Mouse (Mus musculus): ENCODE results near the gene Ahcyl1.
"Not testable (repeated sequence)": the region's sequence is repeated elsewhere in the genome, so short reads cannot be mapped to it uniquely, and the experiment has no call there.

Gene Ahcyl1

GRCm38 (mm10) chr3:107656151-107656550 is 40.2 kb downstream of the Ahcyl1 start:
- in situ Hi-C loops (cut with MboI, MseI) = no loop called here

GRCm38 (mm10) chr3:107655491-107655890 is 40.9 kb downstream of the Ahcyl1 start:
- in situ Hi-C loops (cut with MboI, MseI) = no loop called here

GRCm38 (mm10) chr3:107654861-107655260 is 41.5 kb downstream of the Ahcyl1 start:
- in situ Hi-C loops (cut with MboI, MseI) = no loop called here

GRCm38 (mm10) chr3:107652968-107653367 is 43.4 kb downstream of the Ahcyl1 start:
- in situ Hi-C loops (cut with MboI, MseI) = no loop called here

- in situ Hi-C loops (cut with MboI, MseI) = not testable (repeated sequence)
Measured at GRCm38 (mm10) chr3:107650276-107650675, 46.1 kb downstream of the Ahcyl1 start.

- in situ Hi-C loops (cut with MboI, MseI) = no loop called here
Measured at GRCm38 (mm10) chr3:107646947-107647346, 49.4 kb downstream of the Ahcyl1 start.

- in situ Hi-C loops (cut with MboI, MseI) = no loop called here
Measured at GRCm38 (mm10) chr3:107637606-107638172, 58.7 kb downstream of the Ahcyl1 start.

GRCm38 (mm10) chr3:107636236-107636635 is 60.1 kb downstream of the Ahcyl1 start:
- in situ Hi-C loops (cut with MboI, MseI) = no loop called here

GRCm38 (mm10) chr3:107635836-107636235 is 60.5 kb downstream of the Ahcyl1 start:
- in situ Hi-C loops (cut with MboI, MseI) = no loop called here

- in situ Hi-C loops (cut with MboI, MseI) = no loop called here
Measured at GRCm38 (mm10) chr3:107633906-107634305, 62.5 kb downstream of the Ahcyl1 start.

- in situ Hi-C loops (cut with MboI, MseI) = no loop called here
Measured at GRCm38 (mm10) chr3:107632786-107633185, 63.6 kb downstream of the Ahcyl1 start.

GRCm38 (mm10) chr3:107631523-107631958 is 64.8 kb downstream of the Ahcyl1 start, which contains the start of gene Strip1:
Gene Strip1 (minus strand): TSS chr3:107631694.
- in situ Hi-C loops (cut with MboI, MseI) = no loop called here

- in situ Hi-C loops (cut with MboI, MseI) = no loop called here
Measured at GRCm38 (mm10) chr3:107630682-107631522, 65.5 kb downstream of the Ahcyl1 start, which contains the start of gene Gm10961. Gene Gm10961 (plus strand): TSS chr3:107631322.

- in situ Hi-C loops (cut with MboI, MseI) = no loop called here
Measured at GRCm38 (mm10) chr3:107629411-107629810, 66.9 kb downstream of the Ahcyl1 start.

GRCm38 (mm10) chr3:107628551-107628950 is 67.8 kb downstream of the Ahcyl1 start:
- in situ Hi-C loops (cut with MboI, MseI) = no loop called here

- in situ Hi-C loops (cut with MboI, MseI) = no loop called here
Measured at GRCm38 (mm10) chr3:107627641-107628040, 68.7 kb downstream of the Ahcyl1 start.

GRCm38 (mm10) chr3:107626751-107627150 is 69.6 kb downstream of the Ahcyl1 start:
- in situ Hi-C loops (cut with MboI, MseI) = no loop called here

- in situ Hi-C loops (cut with MboI, MseI) = no loop called here
Measured at GRCm38 (mm10) chr3:107625536-107625935, 70.8 kb downstream of the Ahcyl1 start.

- in situ Hi-C loops (cut with MboI, MseI) = no loop called here
Measured at GRCm38 (mm10) chr3:107624424-107624823, 71.9 kb downstream of the Ahcyl1 start.

- in situ Hi-C loops (cut with MboI, MseI) = no loop called here
Measured at GRCm38 (mm10) chr3:107622537-107622936, 73.8 kb downstream of the Ahcyl1 start.

- in situ Hi-C loops (cut with MboI, MseI) = no loop called here
Measured at GRCm38 (mm10) chr3:107621286-107622075, 74.9 kb downstream of the Ahcyl1 start.

- in situ Hi-C loops (cut with MboI, MseI) = no loop called here
Measured at GRCm38 (mm10) chr3:107619911-107620310, 76.4 kb downstream of the Ahcyl1 start.
